Mouse (Mus musculus): ENCODE data around the gene Id4.

Id4 gene

GRCm38 (mm10) chr13:48260690-48261278, at the start of gene Id4:
Gene Id4, plus strand, starts transcription at chr13:48261228.
- no peak for DNase-seq (ENCODE audit: low spot score)

- DNase-seq (ENCODE audit: low spot score): no peak
Observed at GRCm38 (mm10) chr13:48227136-48227535, 33.9 kb upstream of the Id4 start.

- DNase-seq (ENCODE audit: low spot score): no peak
Observed at GRCm38 (mm10) chr13:48227712-48228111, 33.3 kb upstream of the Id4 start.

- no peak for DNase-seq (ENCODE audit: low spot score)
Observed at GRCm38 (mm10) chr13:48228114-48228513, 32.9 kb upstream of the Id4 start.

- DNase-seq (ENCODE audit: low spot score): no peak
Observed at GRCm38 (mm10) chr13:48230996-48231395, 30.0 kb upstream of the Id4 start.

- no peak for DNase-seq (ENCODE audit: low spot score)
Observed at GRCm38 (mm10) chr13:48236436-48236835, 24.6 kb upstream of the Id4 start.

GRCm38 (mm10) chr13:48236865-48237264, 24.2 kb upstream of the Id4 start:
- no peak for DNase-seq (ENCODE audit: low spot score)

GRCm38 (mm10) chr13:48237516-48237915, 23.5 kb upstream of the Id4 start:
- DNase-seq (ENCODE audit: low spot score): no peak

- DNase-seq (ENCODE audit: low spot score): no peak
Observed at GRCm38 (mm10) chr13:48245235-48246012, 15.6 kb upstream of the Id4 start.

GRCm38 (mm10) chr13:48252559-48252958, 8.5 kb upstream of the Id4 start:
- DNase-seq (ENCODE audit: low spot score): no peak

GRCm38 (mm10) chr13:48255026-48255425, 6.0 kb upstream of the Id4 start:
- no peak for DNase-seq (ENCODE audit: low spot score)

GRCm38 (mm10) chr13:48261341-48262221, 553 bp downstream of the Id4 start:
- no peak for DNase-seq (ENCODE audit: low spot score)

GRCm38 (mm10) chr13:48262451-48262969, 1.5 kb downstream of the Id4 start:
- no peak for DNase-seq (ENCODE audit: low spot score)

GRCm38 (mm10) chr13:48265029-48265428, 4.0 kb downstream of the Id4 start:
- no peak for DNase-seq (ENCODE audit: low spot score)

GRCm38 (mm10) chr13:48273451-48274069, 12.5 kb downstream of the Id4 start:
- DNase-seq (ENCODE audit: low spot score): no peak

- DNase-seq (ENCODE audit: low spot score): no peak
Observed at GRCm38 (mm10) chr13:48274107-48274506, 13.1 kb downstream of the Id4 start.

GRCm38 (mm10) chr13:48276981-48277380, 16.0 kb downstream of the Id4 start:
- no peak for DNase-seq (ENCODE audit: low spot score)

- DNase-seq (ENCODE audit: low spot score): no peak
Observed at GRCm38 (mm10) chr13:48284426-48284825, 23.4 kb downstream of the Id4 start.

- no peak for DNase-seq (ENCODE audit: low spot score)
Observed at GRCm38 (mm10) chr13:48284918-48285693, 24.1 kb downstream of the Id4 start.

GRCm38 (mm10) chr13:48290427-48290826, 29.4 kb downstream of the Id4 start:
- no peak for DNase-seq (ENCODE audit: low spot score)

GRCm38 (mm10) chr13:48314500-48314899, 53.5 kb downstream of the Id4 start:
- DNase-seq (ENCODE audit: low spot score): no peak
